Mouse (Mus musculus) cerebellum, adult 2 months (tissue): ENCODE data around the gene Spint5.

Experiments
- CTCF ChIP-seq: fragments of 200-500 bp; IDR thresholded peaks from 2 replicates; pipeline ENCODE4 v1.5.1; 2011; ENCODE audit warnings: low read depth, mild to moderate bottlenecking, control low read depth, low read length, moderate library complexity, borderline replicate concordance; ENCODE audit not compliant: insufficient read depth
- POLR2A ChIP-seq: fragments of 200-500 bp; IDR thresholded peaks from 2 replicates; pipeline ENCODE4 v1.6.1; 2011; ENCODE audit warnings: low read length, control low read depth, borderline replicate concordance; ENCODE audit not compliant: insufficient read depth

DNA sequence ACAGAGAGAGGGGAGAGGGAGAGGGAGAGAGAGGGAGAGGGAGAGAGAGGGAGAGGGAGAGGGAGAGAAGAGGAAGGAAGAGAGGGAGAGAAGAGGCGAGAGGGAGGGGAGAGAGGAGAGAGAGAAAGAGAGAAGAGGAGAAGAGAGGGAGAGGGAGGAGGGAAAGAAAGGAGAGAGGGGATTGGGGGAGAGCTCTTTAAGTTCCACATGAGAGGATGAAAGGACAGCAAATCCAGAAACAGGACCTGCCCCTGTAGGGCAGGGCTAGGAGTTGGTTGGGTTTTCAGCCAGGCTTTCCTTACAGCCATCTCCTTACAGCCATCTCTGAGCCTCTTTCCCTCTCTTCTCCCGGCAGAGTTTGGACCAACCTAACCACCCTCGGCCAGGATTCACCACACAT is 30.3 kb upstream of the Spint5 start, which contains the start of gene Wfdc13:
- no peak for TF ChIP-seq POLR2A
- TF ChIP-seq CTCF = no peak
